Mouse (Mus musculus): ENCODE data around the gene Ifnar1.
"Not testable (repeated sequence)": the region's sequence is repeated elsewhere in the genome, so short reads cannot be mapped to it uniquely, and the experiment has no call there.

Gene Ifnar1

DNA sequence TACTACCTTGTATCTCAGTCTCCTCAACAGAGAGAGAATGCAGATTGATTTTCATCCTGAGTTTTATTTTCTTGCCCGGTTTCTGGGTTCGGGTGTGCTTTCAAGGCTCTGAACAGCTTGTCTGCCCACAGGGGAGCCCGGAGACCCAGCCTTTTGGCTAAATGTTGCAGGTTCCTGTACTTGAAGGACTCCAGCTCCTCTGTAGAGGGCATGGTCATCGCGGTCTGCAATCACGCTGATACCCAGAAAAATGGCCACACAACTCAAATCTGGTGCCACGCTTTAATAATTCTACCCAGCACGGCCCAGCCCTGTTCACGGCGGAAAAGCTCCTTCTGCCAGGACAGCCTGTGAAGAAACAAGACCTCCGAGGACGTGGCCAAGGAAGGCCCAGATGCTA lies 21.4 kb downstream of the Ifnar1 start:
- no peak for DNase-seq

DNA sequence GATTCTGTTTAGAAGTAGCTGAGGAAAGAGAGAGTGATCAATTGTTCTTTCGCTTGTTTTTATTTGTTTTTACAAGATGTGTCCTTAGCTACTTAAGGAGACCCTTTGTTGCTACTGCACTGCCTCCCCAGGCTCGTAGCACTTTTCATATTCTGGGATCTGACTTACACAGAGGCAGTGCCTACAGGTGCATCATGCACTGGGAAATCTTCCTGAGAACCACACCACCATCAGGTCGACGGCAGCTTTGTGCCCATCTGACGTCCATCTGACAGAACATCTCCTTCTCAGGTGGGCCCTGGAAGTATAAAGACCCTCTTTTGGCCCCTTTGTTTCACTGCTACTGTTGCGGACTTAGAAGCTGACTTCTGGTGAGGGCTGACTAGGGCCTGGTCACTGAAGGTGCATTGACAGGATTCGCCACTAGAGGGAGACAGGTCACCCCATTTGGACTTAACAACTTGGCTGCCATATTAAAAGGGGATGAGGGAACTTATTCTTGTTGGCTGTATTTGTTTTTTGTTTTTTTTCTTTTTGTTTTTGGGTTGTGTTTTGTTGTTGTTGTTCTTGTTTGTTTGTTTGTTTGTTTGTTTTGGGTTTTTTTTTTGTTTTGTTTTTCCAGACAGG lies 27.2 kb downstream of the Ifnar1 start:
- peak; percentile 66 for DNase-seq

DNA sequence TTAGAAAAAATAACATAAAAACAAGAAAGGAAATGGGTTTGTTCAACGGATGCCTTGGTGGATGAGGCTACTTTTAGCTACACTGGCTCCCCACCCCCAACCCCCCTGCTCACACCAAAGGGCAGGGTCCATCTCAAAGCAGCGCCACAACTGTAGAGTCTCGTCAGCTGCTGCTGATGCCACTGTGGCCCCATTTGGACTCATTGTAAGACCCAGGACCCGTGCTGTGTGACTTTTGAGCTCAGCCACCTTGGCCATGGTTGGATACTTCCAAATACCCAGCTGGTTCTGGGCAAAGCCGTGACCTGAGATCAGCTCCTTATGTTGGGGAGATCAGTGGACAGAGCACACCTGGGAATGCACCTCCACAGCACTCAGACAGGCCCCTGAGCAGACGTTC lies 28.1 kb downstream of the Ifnar1 start:
- no peak for DNase-seq

DNA sequence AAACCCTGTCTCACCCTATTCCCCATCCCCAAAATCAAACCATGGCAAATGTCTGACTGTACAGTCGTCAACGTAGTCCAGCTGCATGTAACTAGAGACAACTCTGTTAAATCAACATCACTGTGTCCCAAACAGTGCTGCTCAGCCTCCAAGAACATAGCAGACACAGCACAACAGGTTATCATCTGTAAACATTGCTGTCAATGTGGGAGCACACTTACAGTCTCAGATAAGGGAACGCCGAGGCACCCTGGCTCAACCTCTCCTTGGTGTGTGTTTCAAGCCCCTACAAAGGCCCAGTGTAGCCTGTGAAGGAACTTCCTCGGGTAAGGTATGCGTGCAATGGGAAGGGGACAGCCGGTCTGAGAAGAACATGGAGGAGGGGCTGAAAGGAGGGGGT lies 32.0 kb downstream of the Ifnar1 start:
- DNase-seq = no peak

DNA sequence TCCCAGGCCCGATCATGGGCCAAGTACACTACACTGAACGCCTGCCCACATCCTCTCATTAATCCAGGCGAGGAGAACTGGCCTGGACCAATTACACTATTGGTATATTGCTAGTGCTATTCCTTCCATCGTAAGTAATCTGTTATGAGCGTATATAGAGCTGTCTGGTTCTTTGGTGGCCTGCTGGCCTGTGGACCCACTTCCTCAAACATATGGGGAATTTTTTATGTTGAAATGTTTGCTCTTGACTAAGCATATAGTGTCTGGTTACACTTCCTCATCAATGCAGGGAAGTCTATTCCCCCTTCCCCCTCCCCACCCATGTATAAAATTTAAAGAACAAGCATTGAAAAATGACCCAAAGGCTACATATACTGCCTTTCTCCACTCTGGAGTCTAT lies 37.0 kb downstream of the Ifnar1 start:
- no peak for DNase-seq

DNA sequence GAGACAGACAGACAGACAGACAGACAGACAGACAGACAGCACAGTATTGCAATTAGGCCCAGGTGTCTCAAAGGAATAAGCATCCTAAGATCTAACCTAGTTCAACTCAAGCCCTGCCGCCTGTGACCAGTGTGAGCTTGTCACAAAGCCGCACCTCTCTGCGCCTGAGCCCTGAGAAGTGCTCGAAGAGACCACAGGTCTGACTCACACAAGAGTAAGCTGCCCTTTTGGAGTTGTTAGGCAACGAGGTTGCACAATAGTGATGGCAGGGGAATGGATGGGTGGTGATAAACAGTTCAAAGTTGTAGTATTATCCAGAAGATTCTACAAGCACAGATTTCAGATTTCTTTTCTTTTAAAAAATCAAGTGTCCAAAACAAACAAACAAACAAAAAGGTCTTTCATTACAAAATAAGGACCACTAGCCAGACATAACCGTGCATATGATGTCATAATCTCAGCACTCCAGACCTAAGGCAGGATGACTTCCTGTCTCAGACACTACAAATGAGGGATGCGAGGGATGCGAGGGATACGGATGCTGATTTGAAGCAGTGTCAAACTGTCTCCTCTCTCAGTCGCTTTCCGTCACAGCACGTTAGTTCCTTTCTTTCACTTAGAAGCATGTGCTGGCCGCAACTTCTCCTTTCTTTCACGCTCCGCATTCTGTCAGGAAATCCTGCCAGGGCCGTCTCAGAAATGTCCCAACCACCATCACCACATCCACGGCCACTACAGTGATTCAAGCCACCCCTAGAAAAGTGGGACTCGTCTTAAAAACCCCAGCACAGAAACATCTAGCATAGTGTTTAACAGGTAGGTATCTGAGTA lies 37.7 kb downstream of the Ifnar1 start:
- no peak for DNase-seq

DNA sequence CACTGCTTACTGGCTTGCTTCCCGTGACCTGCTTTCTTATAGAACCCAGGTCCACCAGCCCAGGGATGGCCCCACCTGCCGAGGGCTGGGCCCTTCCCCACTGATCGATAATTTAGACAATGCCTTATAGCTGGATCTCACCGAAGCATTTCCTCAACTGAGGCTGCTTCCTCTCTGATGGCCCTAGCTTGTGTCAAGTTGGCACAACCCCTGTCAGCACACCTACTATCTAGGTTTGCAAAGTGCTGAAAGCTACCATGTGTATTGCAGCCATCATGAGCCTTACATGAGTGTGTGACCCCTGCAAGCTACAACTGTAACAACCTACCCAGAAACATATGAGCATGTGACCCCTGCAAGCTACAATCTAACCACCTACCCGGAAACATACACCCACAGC lies 39.2 kb downstream of the Ifnar1 start:
- DNase-seq = no peak

DNA sequence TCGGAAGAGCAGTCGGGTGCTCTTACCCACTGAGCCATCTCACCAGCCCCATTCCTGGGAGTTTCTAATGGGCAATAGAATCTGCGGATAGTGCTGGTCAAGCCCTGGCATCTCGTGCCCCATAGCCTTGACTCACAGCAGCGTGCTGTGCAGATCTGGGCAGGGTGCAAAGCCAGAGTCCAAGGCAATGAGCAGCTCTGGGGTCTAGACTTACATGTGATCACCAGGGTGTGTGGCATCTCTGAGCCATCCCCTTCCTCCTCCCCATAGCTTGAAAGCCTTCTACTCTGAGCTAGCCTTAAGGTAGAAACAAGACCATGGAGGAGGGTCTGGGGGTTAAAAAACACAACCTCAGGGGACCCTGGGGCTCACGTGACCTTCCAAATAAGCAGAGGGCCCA lies 41.2 kb downstream of the Ifnar1 start:
- DNase-seq = no peak

DNA sequence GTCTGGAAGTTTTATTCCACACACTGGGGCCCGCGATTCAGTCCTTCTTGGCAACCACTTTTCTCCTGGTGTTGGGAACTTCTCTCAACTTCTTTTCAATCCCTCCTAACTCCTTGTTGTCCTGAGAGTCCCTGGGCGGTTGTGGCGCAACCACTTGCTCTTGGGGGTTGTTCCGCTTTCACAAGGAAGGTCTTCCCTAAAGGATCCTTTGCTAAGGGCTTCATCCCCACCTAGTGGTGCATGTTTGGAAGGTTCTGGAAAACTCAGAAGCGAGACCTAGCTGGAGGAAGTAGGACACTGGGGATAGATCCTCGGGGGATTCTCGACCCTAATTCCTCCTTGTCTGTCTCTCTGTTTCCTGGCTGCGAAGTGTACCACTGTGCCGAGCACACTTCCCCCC lies 42.0 kb downstream of the Ifnar1 start:
- DNase-seq = no peak

DNA sequence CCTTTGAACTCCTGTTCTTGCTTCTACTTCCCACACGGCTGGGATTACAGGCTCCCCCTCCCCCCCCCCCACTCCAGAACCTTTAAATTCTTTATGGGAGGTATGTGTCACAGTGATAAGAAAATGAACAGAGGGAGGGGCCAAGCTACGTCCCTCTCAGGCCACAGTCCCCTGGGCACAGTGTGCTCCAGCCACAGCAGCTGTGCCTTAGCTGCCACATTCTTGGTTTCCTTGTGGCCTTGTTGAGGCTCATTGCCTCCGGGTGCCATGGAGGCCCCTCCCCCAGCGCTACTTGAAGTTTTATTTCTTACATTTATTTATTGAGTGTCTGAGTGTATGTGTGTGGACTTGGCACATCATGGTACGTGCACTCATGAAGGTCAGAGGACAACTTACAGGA lies 42.5 kb downstream of the Ifnar1 start:
- DNase-seq = no peak

DNA sequence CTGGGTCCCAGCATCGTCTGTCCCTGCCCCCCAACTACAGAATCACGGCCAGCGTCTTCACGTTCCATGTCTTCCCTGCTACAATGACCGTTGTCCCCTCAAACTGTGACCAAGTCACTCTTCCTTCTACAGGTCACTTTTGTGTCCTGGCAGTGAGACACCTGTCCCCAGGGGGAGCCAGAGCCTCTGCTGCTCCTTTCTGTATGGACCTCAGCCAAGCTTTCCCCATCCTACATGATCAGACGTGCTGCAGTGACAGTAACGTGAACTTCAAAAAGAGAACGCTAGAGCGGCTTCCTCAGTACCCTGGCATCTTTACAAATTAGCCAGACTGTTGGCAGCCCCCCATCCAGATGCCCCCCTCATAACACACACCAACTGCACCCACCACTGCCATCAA lies 43.5 kb downstream of the Ifnar1 start:
- no peak for DNase-seq

DNA sequence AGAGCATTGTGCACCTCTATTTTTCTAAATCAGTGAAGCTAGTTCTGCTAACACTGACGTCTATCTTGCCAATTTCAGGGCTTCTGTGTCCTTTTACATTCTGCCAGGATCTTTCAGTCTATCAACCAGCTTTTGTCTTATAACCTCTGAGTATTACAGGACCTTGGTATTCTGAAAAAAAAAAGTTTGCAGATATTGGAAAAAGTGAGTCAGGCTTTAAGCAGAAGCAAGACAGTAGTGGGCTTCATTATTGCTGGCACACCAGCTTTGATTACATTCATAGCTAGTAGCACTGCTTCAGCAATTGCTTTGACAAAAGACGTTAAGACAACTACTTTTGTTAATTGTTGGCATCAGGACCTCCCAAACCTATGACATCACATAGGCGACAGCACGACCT lies 45.8 kb downstream of the Ifnar1 start:
- DNase-seq = not testable (repeated sequence)

DNA sequence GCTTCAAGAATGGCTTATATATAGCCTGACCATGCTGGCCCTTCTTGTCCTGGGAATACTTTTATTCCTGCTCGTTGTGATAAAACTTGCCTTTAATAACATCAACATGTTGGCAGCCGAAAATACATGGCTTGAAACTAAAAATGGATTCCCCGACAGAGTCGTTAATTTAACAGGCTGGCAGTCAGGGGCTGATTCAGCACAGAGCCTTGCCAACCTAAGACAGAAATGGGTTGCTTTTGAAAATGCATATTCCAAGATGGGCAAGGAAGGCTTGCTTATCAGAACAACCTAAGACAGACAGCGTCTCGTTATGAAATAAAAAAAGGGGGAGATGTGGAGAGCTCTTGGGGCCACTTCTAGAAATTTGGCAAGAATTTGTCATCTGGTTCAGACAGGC lies 46.8 kb downstream of the Ifnar1 start:
- no peak for DNase-seq

DNA sequence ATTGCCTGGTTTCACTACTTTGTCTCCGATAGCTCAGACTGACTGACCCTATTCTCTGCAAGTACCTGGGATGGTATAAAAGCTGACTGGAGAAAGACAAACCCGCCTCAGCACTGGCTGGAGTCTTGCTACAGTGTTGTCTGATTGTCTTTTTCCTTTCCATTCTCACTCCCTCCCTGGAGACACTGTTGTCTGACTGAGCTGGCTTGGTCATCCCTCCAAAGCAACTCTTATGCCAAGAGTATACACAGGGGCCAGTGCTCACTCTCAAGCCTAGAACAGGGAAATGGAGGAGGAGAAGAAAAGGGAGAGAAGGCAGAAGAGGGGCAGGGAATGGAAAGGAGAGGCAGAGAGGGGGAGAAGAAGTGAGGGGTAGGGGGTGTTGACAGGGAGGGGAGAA lies 47.4 kb downstream of the Ifnar1 start:
- DNase-seq = no peak

DNA sequence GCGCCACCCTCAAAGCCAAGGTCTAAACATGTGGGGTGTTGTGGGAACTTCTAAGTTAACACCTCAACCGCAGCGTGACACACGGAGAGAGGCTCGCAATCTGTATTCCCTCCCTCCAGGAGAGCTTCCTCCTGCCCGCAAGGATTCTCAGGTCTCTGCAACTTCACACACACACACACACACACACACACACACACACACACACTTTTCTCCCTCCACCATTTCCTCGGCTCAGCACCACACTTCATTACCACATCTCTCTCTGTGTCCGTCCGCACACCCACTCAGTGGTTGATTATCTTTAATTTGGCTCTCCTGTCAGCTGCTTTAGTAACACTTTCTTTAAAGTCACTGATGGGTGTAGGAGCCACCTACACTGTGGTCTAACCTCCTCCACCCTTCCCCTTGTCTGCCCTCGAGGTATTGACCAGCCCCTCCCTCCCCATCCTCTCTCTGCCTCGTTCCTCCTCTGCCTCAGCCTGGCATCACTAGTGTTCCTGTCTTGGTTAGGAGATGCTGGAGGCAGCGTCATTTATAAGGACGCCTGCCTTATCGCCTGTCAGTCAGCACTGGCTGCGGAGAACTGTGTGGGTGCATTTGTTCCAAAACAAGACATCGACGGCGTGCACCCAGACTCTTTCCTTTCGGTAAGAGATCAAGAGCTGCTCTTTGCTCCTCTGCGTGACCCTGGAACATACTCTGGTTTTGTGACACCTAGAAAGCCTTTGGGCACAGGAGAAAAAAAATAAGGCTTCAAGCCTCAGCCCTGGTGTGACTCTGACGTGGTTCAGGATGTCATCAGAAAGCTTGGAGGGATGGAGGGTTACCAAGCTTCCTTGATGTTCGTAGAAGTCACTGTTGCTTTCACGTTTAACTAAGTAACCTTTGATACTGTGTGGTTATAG lies 48.3 kb downstream of the Ifnar1 start:
- no peak for DNase-seq

DNA sequence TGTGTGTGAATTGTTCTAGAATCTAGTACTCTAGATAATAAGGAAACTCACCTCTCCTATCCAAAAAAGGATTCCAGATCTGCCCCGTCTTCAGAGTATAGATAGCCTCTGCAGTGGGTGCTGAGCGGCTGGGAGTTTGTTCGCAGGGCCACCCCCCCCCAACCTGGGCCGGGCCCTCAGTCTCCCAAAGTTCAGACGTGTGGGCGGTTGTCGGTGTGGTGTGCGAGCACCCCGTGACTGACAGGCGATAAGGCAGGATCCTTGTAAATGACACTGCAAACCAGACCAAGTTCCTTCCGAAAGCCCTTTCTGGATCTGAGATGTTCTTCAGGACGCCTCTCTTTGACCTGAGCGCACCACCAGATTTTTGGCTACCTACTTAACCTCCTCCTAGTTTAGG lies 49.4 kb downstream of the Ifnar1 start:
- DNase-seq = no peak

DNA sequence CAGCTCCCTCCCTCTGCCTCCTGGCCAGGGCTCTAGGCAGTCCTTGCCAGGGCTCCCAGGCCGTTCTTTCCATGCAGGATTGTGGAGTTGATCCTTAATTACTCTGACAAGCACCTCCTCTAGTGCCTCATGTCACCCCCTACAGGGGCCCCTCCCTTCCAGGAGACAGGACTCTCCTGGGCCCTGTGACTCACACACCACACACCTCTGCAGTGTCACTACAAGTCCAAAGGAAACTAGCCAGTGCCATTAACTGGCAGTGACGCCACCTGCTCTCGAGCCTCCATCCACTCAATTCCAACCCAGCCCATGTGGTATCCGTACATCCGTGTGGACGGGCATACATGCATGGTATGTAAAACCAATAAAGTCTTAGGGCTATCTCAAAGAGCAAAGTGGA lies 49.9 kb downstream of the Ifnar1 start:
- no peak for DNase-seq

DNA sequence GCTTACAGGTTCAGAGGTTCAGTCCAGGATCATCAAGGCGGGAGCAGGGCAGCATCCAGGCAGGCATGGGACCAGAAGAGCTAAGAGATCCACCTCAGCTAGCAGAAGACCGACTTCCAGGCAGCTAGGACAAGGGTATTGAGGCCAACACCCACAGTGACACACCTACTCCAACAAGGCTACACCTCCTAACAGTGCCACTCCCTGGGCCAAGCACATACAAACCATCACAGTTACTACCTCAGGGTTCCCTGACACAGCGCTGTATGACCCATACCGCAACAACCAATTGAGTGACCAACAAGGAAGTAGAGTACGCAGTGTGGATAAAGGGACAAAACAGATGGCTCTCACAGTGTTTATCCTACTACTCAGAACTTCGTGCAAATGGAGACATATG lies 51.3 kb downstream of the Ifnar1 start:
- no peak for DNase-seq

DNA sequence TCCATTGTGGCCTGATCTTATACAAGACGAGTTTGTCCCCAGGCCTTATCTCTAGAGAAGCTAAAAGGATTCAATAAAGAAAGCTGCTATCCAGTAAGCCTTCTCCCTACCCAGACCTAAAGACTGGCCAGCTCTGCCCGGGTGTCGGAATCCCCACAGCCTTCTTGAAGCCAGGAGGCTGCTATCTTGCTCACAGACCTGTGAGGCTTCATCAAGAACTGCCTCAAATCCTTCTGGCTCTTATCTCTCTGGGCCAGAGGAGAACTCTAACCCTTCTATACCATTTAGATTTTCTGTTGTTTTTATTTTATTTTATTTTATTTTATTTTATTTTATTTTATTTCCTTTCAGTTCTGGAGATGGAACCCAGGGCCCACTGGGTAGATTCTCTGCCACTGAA lies 52.0 kb downstream of the Ifnar1 start:
- DNase-seq = no peak

DNA sequence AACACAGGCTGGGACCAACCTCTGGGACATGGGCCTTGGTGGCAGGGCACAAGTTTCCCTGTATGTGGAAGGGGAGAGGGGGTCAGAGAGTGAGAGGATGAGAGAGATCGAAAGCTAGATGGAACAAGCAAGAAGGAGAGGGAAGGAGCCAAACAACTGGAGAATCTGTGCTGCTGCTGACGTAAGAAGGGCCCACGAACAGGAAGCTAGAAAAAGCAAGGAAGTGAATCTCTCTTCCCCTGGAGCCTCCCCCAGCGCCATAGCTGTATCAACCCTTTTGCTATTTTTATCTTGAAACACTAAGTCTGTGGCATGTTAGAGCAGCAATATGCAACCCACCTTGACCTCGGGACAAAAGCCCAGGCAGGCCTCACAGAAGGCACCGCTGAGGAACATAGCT lies 53.0 kb downstream of the Ifnar1 start:
- no peak for DNase-seq

DNA sequence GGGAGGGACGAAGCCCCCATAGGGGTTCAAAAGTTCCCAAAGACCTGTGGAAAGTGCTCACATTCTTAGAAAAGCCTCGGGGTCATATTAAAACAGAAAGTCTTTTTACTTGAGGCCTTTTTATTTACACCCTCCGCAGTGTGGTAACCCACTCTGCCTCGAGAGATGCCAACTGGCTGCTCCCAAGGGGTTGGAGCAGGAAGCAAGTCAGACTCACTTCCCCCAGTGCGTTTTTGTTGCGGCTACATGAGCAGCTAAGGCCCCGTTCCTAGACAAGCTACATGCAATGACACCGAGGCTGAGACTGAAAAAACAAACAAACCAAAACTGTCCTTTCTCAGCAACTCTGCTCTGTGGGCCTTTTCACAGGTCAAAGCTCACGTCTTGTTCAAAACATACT lies 53.5 kb downstream of the Ifnar1 start:
- DNase-seq = no peak

DNA sequence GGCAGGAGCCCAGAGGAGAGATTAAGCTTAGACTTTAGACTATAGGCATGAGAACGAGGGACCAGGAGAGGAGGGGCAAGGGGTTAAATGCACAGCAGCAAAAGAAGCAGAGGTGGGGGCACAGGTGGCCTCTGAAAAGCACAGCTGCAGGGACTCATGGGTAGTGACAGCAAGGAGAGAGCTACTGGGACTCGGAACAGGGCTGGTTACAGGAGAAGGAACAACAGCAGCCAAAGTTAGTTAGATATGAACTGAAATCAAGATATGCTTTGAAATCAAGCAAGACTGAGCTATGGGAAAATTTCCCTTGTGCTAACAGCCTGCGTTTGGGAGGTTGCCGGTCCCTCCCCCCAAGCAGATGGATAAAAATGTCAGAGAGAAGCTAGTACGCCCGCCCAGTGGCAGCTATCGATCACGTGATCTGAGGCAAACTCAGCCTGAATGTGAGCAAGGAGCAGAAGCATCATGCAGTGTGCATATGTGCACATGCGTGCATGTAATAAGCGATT lies 56.6 kb downstream of the Ifnar1 start:
- DNase-seq = no peak

DNA sequence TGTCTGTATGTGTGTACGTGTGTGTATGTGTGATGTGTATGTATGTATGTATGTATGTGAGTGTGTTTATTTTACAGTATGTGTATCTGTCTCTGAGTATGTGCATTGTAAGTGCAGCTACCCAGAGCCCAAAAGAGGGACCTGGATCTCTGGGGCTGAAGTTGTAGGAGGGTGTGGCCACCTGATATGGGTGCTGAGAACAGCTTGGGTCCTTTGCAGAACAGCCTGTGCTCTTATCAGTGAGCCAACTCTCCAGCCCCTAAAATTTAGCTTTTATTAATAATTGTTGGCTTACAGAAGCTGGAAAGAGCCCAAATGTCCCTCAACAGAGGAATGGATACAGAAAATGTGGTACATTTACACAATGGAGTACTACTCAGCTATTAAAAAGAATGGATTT lies 58.6 kb downstream of the Ifnar1 start:
- DNase-seq = no peak

Data from kidney, adult 11 months (tissue).